Mouse (Mus musculus) neutrophil, adult 5-6 weeks (primary cell): ENCODE data around the gene Syn3. TPM values are rescaled to one million over a fixed set of nuclear protein-coding genes. Genes with fewer than 3 reads are reported as not detected.

Experiments
- ATAC-seq: fragments of 151-379, 151-347 bp; 2 replicates; pipeline ENCODE4 v1.8.0; 2017; ENCODE audit warnings: mild to moderate bottlenecking, moderate TSS enrichment; ENCODE audit not compliant: insufficient number of reproducible peaks, poor library complexity, low FRiP score, severe bottlenecking; ENCODE audit errors: extremely low read depth
- total RNA-seq: library from RNA; stranded (forward); fragments of 200-1000 nt; gene quantifications from 2 replicates; pipeline ENCODE4 v1.2.3, GENCODE M21; 2017

Syn3 gene
- total RNA-seq, 1 experiment from 2014 or later = not detected

- ATAC-seq = peak; percentile 95
Measured at GRCm38 (mm10) chr10:86021749-86022473, 476.8 kb downstream of the Syn3 start, which contains the start of gene Fbxo7. Gene Fbxo7 (plus strand): TSS chr10:86021972.

- ATAC-seq = peak; percentile 8; the same call in 1 of the 2 replicates
Measured at GRCm38 (mm10) chr10:86021408-86021748, 477.3 kb downstream of the Syn3 start.

GRCm38 (mm10) chr10:86018813-86019212 lies 479.9 kb downstream of the Syn3 start:
- no peak for ATAC-seq

- no peak for ATAC-seq
Measured at GRCm38 (mm10) chr10:86017781-86018180, 480.9 kb downstream of the Syn3 start.

- ATAC-seq = no peak
Measured at GRCm38 (mm10) chr10:86011781-86012180, 486.9 kb downstream of the Syn3 start, which contains the start of gene Bpifc. Gene Bpifc (minus strand): TSS chr10:86011895.

GRCm38 (mm10) chr10:86011172-86011571 lies 487.5 kb downstream of the Syn3 start:
- ATAC-seq = no peak

- no peak for ATAC-seq
Measured at GRCm38 (mm10) chr10:86010636-86011035, 488.1 kb downstream of the Syn3 start.

- ATAC-seq = no peak
Measured at GRCm38 (mm10) chr10:86009688-86010087, 489.0 kb downstream of the Syn3 start.

- ATAC-seq = no peak
Measured at GRCm38 (mm10) chr10:86006455-86006854, 492.2 kb downstream of the Syn3 start.

Other genes with a start within 250 kb of the Syn3 start
- 0.12 TPM in 1 of 2 replicates, not detected in the other for gene Timp3, start 198.5 kb downstream of the Syn3 start, total RNA-seq
- 356 and 362 TPM in 2 replicates for gene Hsp90b1, start 206.6 kb upstream of the Syn3 start, total RNA-seq
- 0.58 and 1.5 TPM in 2 replicates for gene Ttc41, start 206.9 kb upstream of the Syn3 start, total RNA-seq